In genomic region chr5:120534071-120534685, GRCm38 (mm10) we compare ENCODE assay signal across 14 mouse cellular contexts. TPM values are rescaled to one million over a fixed set of nuclear protein-coding genes. Genes with fewer than 3 reads are reported as not detected.
DNase-seq lines count a peak whose midpoint lies in the region; ATAC-seq lines count a peak whose summit lies in the region.
"Had no signal": no experiment of that assay in that cellular context is flagged by ENCODE, and none has a peak within 500 bp of the region (broad histone marks: within the 10 kb centered on the region; RNA-seq: fewer than 3 reads in every experiment).

No protein-coding gene starts in this region.

- no peaks in the 10 kb centered on the region for H3K9me3 ChIP-seq in forebrain, embryonic 10.5 days
- H3K9me3 ChIP-seq in forebrain, embryonic 11.5 days (ENCODE audit: control insufficient read depth, low read length), result no peaks in the 10 kb centered on the region
- no peaks in the 10 kb centered on the region for H3K9me3 ChIP-seq in midbrain, embryonic 10.5 days (replicated peaks)
- H3K9me3 ChIP-seq in midbrain, embryonic 11.5 days (ENCODE audit: control insufficient read depth, low read length), result no peaks in the 10 kb centered on the region
- no peaks in the 10 kb centered on the region for H3K9me3 ChIP-seq in limb, embryonic 15.5 days
- H3K9me3 ChIP-seq: heart, embryonic 13.5 days had no signal

- H3K9ac ChIP-seq in forebrain, embryonic 11.5 days (ENCODE audit: low read length), result no peak overlapping the region
- H3K9ac ChIP-seq in midbrain, embryonic 11.5 days (ENCODE audit: low read length), result no peak overlapping the region
- H3K9ac ChIP-seq in limb, embryonic 15.5 days, result no peak overlapping the region
- H3K9ac ChIP-seq: heart, embryonic 13.5 days; liver, embryonic 14.5 days had no signal

- H3K36me3 ChIP-seq in forebrain, embryonic 10.5 days (replicated peaks), result peaks cover 24% of the 10 kb centered on the region
- no peaks in the 10 kb centered on the region for H3K36me3 ChIP-seq in forebrain, embryonic 11.5 days (ENCODE audit: control insufficient read depth, insufficient read depth, low read length)
- H3K36me3 ChIP-seq in midbrain, embryonic 10.5 days, result peaks cover 25% of the 10 kb centered on the region
- H3K36me3 ChIP-seq in midbrain, embryonic 11.5 days (ENCODE audit: control insufficient read depth, insufficient read depth, low read length), result no peaks in the 10 kb centered on the region
- peaks cover 25% of the 10 kb centered on the region for H3K36me3 ChIP-seq in limb, embryonic 15.5 days

- ATAC-seq in forebrain, embryonic 11.5 days (replicated peaks; ENCODE audit: low FRiP score), result no peak
- ATAC-seq in midbrain, embryonic 11.5 days (ENCODE audit: low FRiP score), result no peak
- ATAC-seq in limb, embryonic 15.5 days (ENCODE audit: insufficient number of reproducible peaks, low FRiP score, low TSS enrichment, low read depth), result no peak; the same call in 1 of the 2 replicates

- DNase-seq in forebrain, embryonic 10.5 days (ENCODE audit: extremely low spot score, low spot score), result no peak
- no peak for DNase-seq in forebrain, embryonic 11.5 days (ENCODE audit: low spot score)
- DNase-seq in midbrain, embryonic 10.5 days (ENCODE audit: low spot score), result no peak
- DNase-seq in midbrain, embryonic 11.5 days (ENCODE audit: low spot score, missing footprints), result no peak
- DNase-seq in frontal cortex, postnatal 36 days (ENCODE audit: low spot score in 2 of 2), result no peak
- DNase-seq in layer of hippocampus, postnatal 36 days, result no peak
- no peak for DNase-seq in thymus, postnatal 25 days
- DNase-seq: cerebellum, adult 11-12 months; kidney, postnatal 4 days had no signal

- H3K4me1 ChIP-seq in forebrain, embryonic 10.5 days, result peaks cover 40% of the 10 kb centered on the region
- H3K4me1 ChIP-seq in forebrain, embryonic 11.5 days (replicated peaks; ENCODE audit: control insufficient read depth, insufficient read depth, low read length), result peaks cover 3% of the 10 kb centered on the region; the same call in 1 of the 2 replicates
- peaks cover 25% of the 10 kb centered on the region for H3K4me1 ChIP-seq in midbrain, embryonic 10.5 days
- H3K4me1 ChIP-seq in midbrain, embryonic 11.5 days (ENCODE audit: control insufficient read depth, insufficient read depth, low read length), result no peaks in the 10 kb centered on the region
- peaks cover 31% of the 10 kb centered on the region for H3K4me1 ChIP-seq in limb, embryonic 15.5 days

- no peaks in the 10 kb centered on the region for H3K27me3 ChIP-seq in forebrain, embryonic 10.5 days (ENCODE audit: poor library complexity, severe bottlenecking)
- no peaks in the 10 kb centered on the region for H3K27me3 ChIP-seq in forebrain, embryonic 11.5 days (ENCODE audit: control insufficient read depth, insufficient read depth, low read length)
- no peaks in the 10 kb centered on the region for H3K27me3 ChIP-seq in midbrain, embryonic 10.5 days (ENCODE audit: low read depth, poor library complexity, severe bottlenecking)
- no peaks in the 10 kb centered on the region for H3K27me3 ChIP-seq in midbrain, embryonic 11.5 days (ENCODE audit: control insufficient read depth, insufficient read depth, low read length)
- no peaks in the 10 kb centered on the region for H3K27me3 ChIP-seq in limb, embryonic 15.5 days
- H3K27me3 ChIP-seq: heart, embryonic 13.5 days had no signal

- H3K27ac ChIP-seq in forebrain, embryonic 10.5 days, result peak overlapping the region; percentile 72
- no peak overlapping the region for H3K27ac ChIP-seq in forebrain, embryonic 11.5 days (ENCODE audit: low read depth, low read length)
- H3K27ac ChIP-seq in midbrain, embryonic 10.5 days (replicated peaks), result peak overlapping the region; percentile 53; the same call in 1 of the 2 replicates
- H3K27ac ChIP-seq in midbrain, embryonic 11.5 days (ENCODE audit: low read depth, low read length), result no peak overlapping the region
- H3K27ac ChIP-seq in limb, embryonic 15.5 days, result peak overlapping the region; percentile 72
- H3K27ac ChIP-seq: heart, embryonic 13.5 days; liver, embryonic 14.5 days had no signal

- WGBS in forebrain, embryonic 10.5 days, result 74% methylated on average over 15 of the region's 15 CpGs
- WGBS in forebrain, embryonic 11.5 days, result 60% methylated on average over 15 of the region's 15 CpGs
- WGBS in midbrain, embryonic 10.5 days, result 75% methylated on average over 15 of the region's 15 CpGs
- WGBS in midbrain, embryonic 11.5 days, result 75% methylated on average over 15 of the region's 15 CpGs
- 16% methylated on average over 15 of the region's 15 CpGs for WGBS in limb, embryonic 15.5 days

- no peak overlapping the region for H3K4me2 ChIP-seq in forebrain, embryonic 11.5 days (ENCODE audit: low read depth, low read length, severe bottlenecking)
- no peak overlapping the region for H3K4me2 ChIP-seq in midbrain, embryonic 11.5 days
- H3K4me2 ChIP-seq in limb, embryonic 15.5 days, result 0 out of 2 replicates have a peak overlapping the region, but pooled peaks have one; percentile 3
- H3K4me2 ChIP-seq: heart, embryonic 13.5 days had no signal

- H3K4me3 ChIP-seq in forebrain, embryonic 10.5 days, result no peak overlapping the region
- H3K4me3 ChIP-seq in forebrain, embryonic 11.5 days (ENCODE audit: low read depth, low read length), result no peak overlapping the region
- no peak overlapping the region for H3K4me3 ChIP-seq in midbrain, embryonic 10.5 days
- no peak overlapping the region for H3K4me3 ChIP-seq in midbrain, embryonic 11.5 days (ENCODE audit: low read depth, low read length)
- no peak overlapping the region for H3K4me3 ChIP-seq in limb, embryonic 15.5 days
- H3K4me3 ChIP-seq: erythroblast, embryonic 14.5 days; heart, embryonic 13.5 days had no signal

RNA-seq across cellular contexts. Expression of gene Slc8b1, which starts 23.2 kb away (rescaled TPM):
- polyA plus RNA-seq in forebrain, embryonic 10.5 days (2016; fragmentation: Nextera tagmentation; extraction: Ambion mirVana), result 3.7 and 4.4 TPM in 2 replicates
- 2.9 and 3.3 TPM in 2 replicates for polyA plus RNA-seq in forebrain, embryonic 11.5 days (2014; fragmentation: Nextera tagmentation; extraction: Ambion mirVana)
- 3.9 and 4.6 TPM in 2 replicates for polyA plus RNA-seq in midbrain, embryonic 10.5 days (2016; fragmentation: Nextera tagmentation; extraction: Ambion mirVana)
- polyA plus RNA-seq in midbrain, embryonic 11.5 days (2014; fragmentation: Nextera tagmentation; extraction: Ambion mirVana), result 1.3 and 1.8 TPM in 2 replicates
- polyA plus RNA-seq in limb, embryonic 15.5 days (2015; fragmentation: Nextera tagmentation; extraction: Ambion mirVana), result 12.0 and 13.4 TPM in 2 replicates
- 1 to 10 TPM; 7.6 to 8.7 TPM for total RNA-seq in layer of hippocampus, postnatal 36 days (2021)

RNA-seq across cellular contexts. Expression of gene Plbd2, which starts 30.8 kb away (rescaled TPM):
- polyA plus RNA-seq in forebrain, embryonic 10.5 days (2016; fragmentation: Nextera tagmentation; extraction: Ambion mirVana), result 33.0 and 35.5 TPM in 2 replicates
- polyA plus RNA-seq in forebrain, embryonic 11.5 days (2014; fragmentation: Nextera tagmentation; extraction: Ambion mirVana), result 29.8 and 31.2 TPM in 2 replicates
- polyA plus RNA-seq in midbrain, embryonic 10.5 days (2016; fragmentation: Nextera tagmentation; extraction: Ambion mirVana), result 35.6 and 37.0 TPM in 2 replicates
- 20.2 and 21.9 TPM in 2 replicates for polyA plus RNA-seq in midbrain, embryonic 11.5 days (2014; fragmentation: Nextera tagmentation; extraction: Ambion mirVana)
- 58.9 and 63.4 TPM in 2 replicates for polyA plus RNA-seq in limb, embryonic 15.5 days (2015; fragmentation: Nextera tagmentation; extraction: Ambion mirVana)
- total RNA-seq in layer of hippocampus, postnatal 36 days (2021), result 10 to 100 TPM; 56.8 to 58.7 TPM

RNA-seq across cellular contexts. Expression of gene Tpcn1, which starts 54.3 kb away (rescaled TPM):
- polyA plus RNA-seq in forebrain, embryonic 10.5 days (2016; fragmentation: Nextera tagmentation; extraction: Ambion mirVana), result 10.7 and 11.7 TPM in 2 replicates
- polyA plus RNA-seq in forebrain, embryonic 11.5 days (2014; fragmentation: Nextera tagmentation; extraction: Ambion mirVana), result 14.5 and 14.6 TPM in 2 replicates
- polyA plus RNA-seq in midbrain, embryonic 10.5 days (2016; fragmentation: Nextera tagmentation; extraction: Ambion mirVana), result 10.3 and 11.1 TPM in 2 replicates
- 8.6 and 10.8 TPM in 2 replicates for polyA plus RNA-seq in midbrain, embryonic 11.5 days (2014; fragmentation: Nextera tagmentation; extraction: Ambion mirVana)
- polyA plus RNA-seq in limb, embryonic 15.5 days (2015; fragmentation: Nextera tagmentation; extraction: Ambion mirVana), result 25.4 and 25.8 TPM in 2 replicates
- 10 to 100 TPM; 35.0 to 36.4 TPM for total RNA-seq in layer of hippocampus, postnatal 36 days (2021)

RNA-seq across cellular contexts. Expression of gene Iqcd, which starts 54.6 kb away (rescaled TPM):
- 0.37 and 0.84 TPM in 2 replicates for polyA plus RNA-seq in forebrain, embryonic 10.5 days (2016; fragmentation: Nextera tagmentation; extraction: Ambion mirVana)
- polyA plus RNA-seq in forebrain, embryonic 11.5 days (2014; fragmentation: Nextera tagmentation; extraction: Ambion mirVana), result 1.1 TPM in 2 replicates
- 0.95 and 0.98 TPM in 2 replicates for polyA plus RNA-seq in midbrain, embryonic 10.5 days (2016; fragmentation: Nextera tagmentation; extraction: Ambion mirVana)
- 0.25 and 0.51 TPM in 2 replicates for polyA plus RNA-seq in midbrain, embryonic 11.5 days (2014; fragmentation: Nextera tagmentation; extraction: Ambion mirVana)
- polyA plus RNA-seq in limb, embryonic 15.5 days (2015; fragmentation: Nextera tagmentation; extraction: Ambion mirVana), result 0.38 TPM in 2 replicates
- total RNA-seq in layer of hippocampus, postnatal 36 days (2021), result 1 to 10 TPM in 1 of 2 experiments, under 1 TPM in 1; 0.35 to 1.2 TPM

RNA-seq across cellular contexts. Expression of gene Sds, which starts 57.9 kb away (rescaled TPM):
- polyA plus RNA-seq in forebrain, embryonic 10.5 days (2016; fragmentation: Nextera tagmentation; extraction: Ambion mirVana), result not detected in 2 replicates
- polyA plus RNA-seq in forebrain, embryonic 11.5 days (2014; fragmentation: Nextera tagmentation; extraction: Ambion mirVana), result not detected in 2 replicates
- polyA plus RNA-seq in midbrain, embryonic 10.5 days (2016; fragmentation: Nextera tagmentation; extraction: Ambion mirVana), result not detected in 2 replicates
- not detected in 2 replicates for polyA plus RNA-seq in midbrain, embryonic 11.5 days (2014; fragmentation: Nextera tagmentation; extraction: Ambion mirVana)
- polyA plus RNA-seq in limb, embryonic 15.5 days (2015; fragmentation: Nextera tagmentation; extraction: Ambion mirVana), result 0.24 TPM in 1 of 2 replicates, not detected in the other
- total RNA-seq in layer of hippocampus, postnatal 36 days (2021), result not detected
- total RNA-seq: adrenal gland, adult 18-20 months had no signal
- polyA plus RNA-seq: erythroblast, embryonic 14.5 days; heart, embryonic 13.5 days had no signal

Comparison
In these comparisons a context has a peak if more than half of its experiments do, and no peak if none do; other contexts are left out.
1. H3K27ac ChIP-seq: peak in forebrain, embryonic 10.5 days (single experiment), midbrain, embryonic 10.5 days (single experiment) and limb, embryonic 15.5 days (single experiment); none in forebrain, embryonic 11.5 days (single experiment) and midbrain, embryonic 11.5 days (single experiment).